Mouse (Mus musculus) myocyte (in vitro differentiated cells): ENCODE results near the gene Cdk19.
A peak's percentile ranks its signal among the peaks of the same experiment; 100 is the strongest.

Experiments used
- CEBPB ChIP-seq: IDR thresholded peaks from 2 replicates; pipeline ENCODE4 v1.6.1; 2011; ENCODE audit warnings: mild to moderate bottlenecking, moderate library complexity; ENCODE audit not compliant: poor library complexity, insufficient read depth, severe bottlenecking
- POLR2A ChIP-seq: IDR thresholded peaks from one replicate; pipeline ENCODE4 v1.6.1; 2011; ENCODE audit warnings: low read depth, mild to moderate bottlenecking, control low read depth, moderate library complexity; ENCODE audit not compliant: insufficient read length
- SRF ChIP-seq: IDR thresholded peaks from one replicate; pipeline ENCODE4 v1.6.1; 2011; ENCODE audit warnings: low read depth; ENCODE audit not compliant: control insufficient read depth, insufficient read length
- TCF3 ChIP-seq: IDR thresholded peaks from one replicate; pipeline ENCODE4 v1.6.1; 2011; ENCODE audit warnings: low read depth, control low read depth; ENCODE audit not compliant: insufficient read length

DNA sequence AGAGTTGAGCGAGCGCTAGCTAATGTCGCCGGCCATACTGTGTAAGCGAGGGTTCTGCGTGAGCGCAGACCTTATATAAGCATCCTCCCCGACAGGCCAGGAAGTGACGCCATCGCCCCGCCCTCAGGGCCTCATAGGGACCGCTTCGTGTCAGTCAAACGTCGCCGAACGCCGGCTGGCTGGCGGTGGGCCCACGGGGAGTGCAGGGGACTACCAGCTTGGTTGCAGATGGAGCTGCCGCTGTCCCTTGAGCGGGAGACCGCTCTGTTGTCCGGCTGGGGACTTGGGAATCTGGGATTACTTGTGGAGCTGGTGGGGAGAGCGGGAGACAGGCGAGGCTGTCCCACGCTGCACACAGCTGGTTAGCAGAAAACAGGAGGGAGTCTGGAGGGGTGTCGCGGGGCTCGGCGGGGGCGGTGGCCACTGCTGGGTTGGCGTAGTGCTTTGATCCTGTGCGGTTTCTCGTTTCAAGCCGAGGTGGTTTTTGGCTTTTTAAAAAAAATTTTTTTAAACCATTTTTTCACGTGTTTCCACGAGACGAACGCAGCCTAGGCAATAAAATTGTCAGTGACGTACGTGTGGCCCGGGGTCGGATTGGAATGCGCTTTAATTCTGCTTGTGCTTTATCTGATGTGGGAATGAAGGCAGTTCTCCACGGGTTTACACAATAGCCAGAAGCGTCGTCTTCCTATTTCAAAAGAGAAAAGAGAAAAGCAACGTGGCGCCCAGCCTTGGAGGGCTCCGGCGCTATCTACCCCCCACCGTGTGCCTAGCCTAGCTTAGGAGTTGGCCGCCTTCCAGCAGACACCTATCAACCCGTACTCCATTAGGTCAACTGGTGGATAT is 37.0 kb upstream of the Cdk19 start, which contains the start of gene Amd1:
- TF ChIP-seq POLR2A (peak; percentile 69), CEBPB (no peak), TCF3 (no peak), SRF (peak; percentile 59)
